Mouse (Mus musculus) embryonic fibroblast, embryonic 13.5 days (primary cell): Measurements from ENCODE around the gene Kcnt1. TPM values are rescaled to one million over a fixed set of nuclear protein-coding genes. Genes with fewer than 3 reads are reported as not detected.

Source experiments
- H3K27ac ChIP-seq: 2 replicates; pipeline ENCODE4 v1.5.1; 2012; ENCODE audit warnings: low read length, control low read depth, inconsistent platforms; ENCODE audit not compliant: insufficient read depth
- H3K4me1 ChIP-seq: 2 replicates; pipeline ENCODE4 v1.6.1; 2011; ENCODE audit warnings: low read length; ENCODE audit not compliant: control insufficient read depth, insufficient read depth
- H3K4me3 ChIP-seq: 2 replicates; pipeline ENCODE4 v1.5.1; 2011; ENCODE audit warnings: mild to moderate bottlenecking, control low read depth, low read length; ENCODE audit not compliant: insufficient read depth
- CTCF ChIP-seq: IDR thresholded peaks from 2 replicates; pipeline ENCODE4 v1.5.1; 2011; ENCODE audit warnings: mild to moderate bottlenecking, control low read depth, low read length, moderate library complexity, borderline replicate concordance; ENCODE audit not compliant: insufficient read depth
- POLR2A ChIP-seq: IDR thresholded peaks from 2 replicates; pipeline ENCODE4 v1.6.1; 2011; ENCODE audit warnings: low read depth, mild to moderate bottlenecking, control low read depth, low read length, moderate library complexity
- polyA plus RNA-seq: library from polyadenylated mRNA; stranded (reverse); fragments of >200 nt; gene quantifications from 2 replicates; pipeline ENCODE4 v1.2.4, GENCODE M21; 2011; ENCODE audit warnings: low read depth; ENCODE audit not compliant: missing spikeins, insufficient read length

Kcnt1 gene
- polyA plus RNA-seq, 1 experiment, result not detected

GRCm38 (mm10) chr2:25949291-25949690, 85.8 kb downstream of the Kcnt1 start:
- H3K27ac ChIP-seq, result no peak overlapping the region
- TF ChIP-seq POLR2A, result no peak
- TF ChIP-seq CTCF, result no peak
- H3K4me1 ChIP-seq, result no peaks in the 10 kb centered on the region
- no peak overlapping the region for H3K4me3 ChIP-seq

Other genes with a start within 250 kb of the Kcnt1 start
- not detected in 2 replicates for gene Ccdc183, start 246.1 kb upstream of the Kcnt1 start, polyA plus RNA-seq
- gene Tmem141, start 241.7 kb upstream of the Kcnt1 start, polyA plus RNA-seq, result 17.3 and 18.3 TPM in 2 replicates
- not detected in 2 replicates for gene Fcna, start 235.7 kb upstream of the Kcnt1 start, polyA plus RNA-seq
- not detected in 2 replicates for gene Lcn8, start 210.6 kb upstream of the Kcnt1 start, polyA plus RNA-seq
- not detected in 2 replicates for gene Lcn5, start 205.8 kb upstream of the Kcnt1 start, polyA plus RNA-seq
- not detected in 2 replicates for gene Lcn6, start 186.9 kb upstream of the Kcnt1 start, polyA plus RNA-seq
- gene Lcn10, start 181.0 kb upstream of the Kcnt1 start, polyA plus RNA-seq, result not detected in 2 replicates
- gene Obp2a, start 163.7 kb upstream of the Kcnt1 start, polyA plus RNA-seq, result not detected in 2 replicates
- 14.4 and 21.2 TPM in 2 replicates for gene Bmyc, start 157.0 kb upstream of the Kcnt1 start, polyA plus RNA-seq
- not detected in 2 replicates for gene Obp2b, start 126.7 kb upstream of the Kcnt1 start, polyA plus RNA-seq
- not detected in 2 replicates for gene Lcn3, start 98.2 kb upstream of the Kcnt1 start, polyA plus RNA-seq
- gene Lcn11, start 86.7 kb upstream of the Kcnt1 start, polyA plus RNA-seq, result not detected in 2 replicates
- not detected in 2 replicates for gene Gm13539, start 81.5 kb upstream of the Kcnt1 start, polyA plus RNA-seq
- not detected in 2 replicates for gene Glt6d1, start 47.9 kb upstream of the Kcnt1 start, polyA plus RNA-seq
- gene Lcn9, start 40.6 kb upstream of the Kcnt1 start, polyA plus RNA-seq, result not detected in 2 replicates
- not detected in 2 replicates for gene Sohlh1, start 16.5 kb upstream of the Kcnt1 start, polyA plus RNA-seq
- gene Camsap1, start 119.5 kb downstream of the Kcnt1 start, polyA plus RNA-seq, result 52.1 and 59.0 TPM in 2 replicates
- 66.1 and 78.7 TPM in 2 replicates for gene Ubac1, start 158.0 kb downstream of the Kcnt1 start, polyA plus RNA-seq